Mouse (Mus musculus) heart, embryonic 16.5 days (tissue): ENCODE measurements around the gene Tcn2. TPM values are rescaled to one million over a fixed set of nuclear protein-coding genes. Genes with fewer than 3 reads are reported as not detected.

Experiments used
- ATAC-seq: fragments of 200-750 bp; cut with Nextera tagmentation; replicated peaks from 2 replicates; pipeline ENCODE4 v1.8.0; 2017; ENCODE audit warnings: moderate number of reproducible peaks; ENCODE audit not compliant: insufficient read depth, low FRiP score; ENCODE audit errors: extremely low read depth
- H3K27ac ChIP-seq: fragments of 300-500 bp; sonication (generic); 2 replicates; pipeline ENCODE4 v1.5.1; 2014; ENCODE audit warnings: mild to moderate bottlenecking, low read length, control low read depth, moderate library complexity
- H3K27me3 ChIP-seq: fragments of 300-500 bp; sonication (generic); 2 replicates; pipeline ENCODE4 v1.6.1; 2014; ENCODE audit warnings: low read length, mixed read lengths; ENCODE audit not compliant: control insufficient read depth, insufficient read depth
- H3K36me3 ChIP-seq: fragments of 300-500 bp; sonication (generic); 2 replicates; pipeline ENCODE4 v1.6.1; 2014; ENCODE audit not compliant: control insufficient read depth, insufficient read depth
- H3K4me1 ChIP-seq: fragments of 300-500 bp; sonication (generic); 2 replicates; pipeline ENCODE4 v1.6.1; 2014; ENCODE audit warnings: low read length, mixed read lengths; ENCODE audit not compliant: control insufficient read depth, insufficient read depth
- H3K4me2 ChIP-seq: fragments of 300-500 bp; sonication (generic); 2 replicates; pipeline ENCODE4 v1.6.1; 2014; ENCODE audit warnings: low read depth, mild to moderate bottlenecking, control low read depth, low read length
- H3K4me3 ChIP-seq: fragments of 300-500 bp; sonication (generic); 2 replicates; pipeline ENCODE4 v1.5.1; 2014; ENCODE audit warnings: mild to moderate bottlenecking, control low read depth, low read length
- H3K9ac ChIP-seq: fragments of 300-500 bp; sonication (generic); 2 replicates; pipeline ENCODE4 v1.6.1; 2014; ENCODE audit warnings: low read length, control low read depth
- H3K9me3 ChIP-seq: fragments of 300-500 bp; sonication (generic); replicated peaks from 2 replicates; pipeline ENCODE4 v1.6.1; 2016; ENCODE audit warnings: low read length; ENCODE audit not compliant: control insufficient read depth
- WGBS: fragments of 180-500 bp; shearing (Covaris S2); extraction: QIAGEN DNeasy Blood & Tissue Kit; methylation state at CpG from one replicate; pipeline ENCODE4 v1.1.7; 2014; 5-methylcytosine and 5-hydroxymethylcytosine counted together
- polyA plus RNA-seq: library from polyadenylated mRNA; unstranded; fragments of >200 nt; fragmentation: Nextera tagmentation; extraction: Ambion mirVana; gene quantifications from 2 replicates; pipeline ENCODE4 v1.2.1, GENCODE M21; 2015

Tcn2 gene
- polyA plus RNA-seq, 1 experiment from 2014 or later = 70.5 TPM

- H3K36me3 ChIP-seq = peaks cover 5% of the 10 kb centered on the region; the same call in 1 of the 2 replicates
- no peak overlapping the region for H3K27ac ChIP-seq
- H3K4me3 ChIP-seq = no peak overlapping the region
- H3K4me2 ChIP-seq = peak overlapping the region; percentile 83; the same call in 1 of the 2 replicates
- H3K27me3 ChIP-seq = no peaks in the 10 kb centered on the region
- ATAC-seq = no peak
- H3K9ac ChIP-seq = no peak overlapping the region
- H3K9me3 ChIP-seq = no peaks in the 10 kb centered on the region
- WGBS = 74% methylated on average over 6 of the region's 6 CpGs
- H3K4me1 ChIP-seq = peaks cover 5% of the 10 kb centered on the region
These were observed 38.0 kb downstream of the Tcn2 start for GRCm38 (mm10) chr11:3893970-3894369.

GRCm38 (mm10) chr11:3887331-3887730 lies 44.6 kb downstream of the Tcn2 start:
- Histone ChIP-seq H3K9ac (no peak overlapping the region), H3K4me2 (no peak overlapping the region), H3K36me3 (no peaks in the 10 kb centered on the region), H3K27ac (no peak overlapping the region), H3K9me3 (no peaks in the 10 kb centered on the region), H3K4me1 (no peaks in the 10 kb centered on the region), H3K27me3 (no peaks in the 10 kb centered on the region; the same call in 1 of the 2 replicates), H3K4me3 (no peak overlapping the region)
- 55% methylated on average over 5 of the region's 5 CpGs for WGBS
- ATAC-seq = no peak

- Histone ChIP-seq H3K36me3 (no peaks in the 10 kb centered on the region), H3K4me3 (no peak overlapping the region), H3K9me3 (no peaks in the 10 kb centered on the region), H3K27me3 (peaks cover 3% of the 10 kb centered on the region; the same call in 1 of the 2 replicates), H3K4me2 (no peak overlapping the region), H3K9ac (no peak overlapping the region), H3K27ac (no peak overlapping the region), H3K4me1 (no peaks in the 10 kb centered on the region)
- no peak for ATAC-seq
- 81% methylated on average over 3 of the region's 3 CpGs for WGBS
These were observed 48.2 kb downstream of the Tcn2 start for GRCm38 (mm10) chr11:3883711-3884110.

- H3K27me3 ChIP-seq = 0 out of 2 replicates have a peak, but pooled peaks cover 3% of the 10 kb centered on the region
- H3K4me1 ChIP-seq = no peaks in the 10 kb centered on the region
- no peak for ATAC-seq
- H3K4me3 ChIP-seq = no peak overlapping the region
- no peak overlapping the region for H3K9ac ChIP-seq
- no peaks in the 10 kb centered on the region for H3K36me3 ChIP-seq
- no peak overlapping the region for H3K4me2 ChIP-seq
- WGBS = 36% methylated on average over 2 of the region's 2 CpGs
- H3K27ac ChIP-seq = no peak overlapping the region
- H3K9me3 ChIP-seq = no peaks in the 10 kb centered on the region
These were observed 52.1 kb downstream of the Tcn2 start for GRCm38 (mm10) chr11:3879836-3880235.

- Histone ChIP-seq H3K4me2 (no peak overlapping the region), H3K9ac (no peak overlapping the region), H3K4me1 (no peaks in the 10 kb centered on the region), H3K4me3 (no peak overlapping the region), H3K27ac (no peak overlapping the region), H3K36me3 (no peaks in the 10 kb centered on the region), H3K27me3 (0 out of 2 replicates have a peak, but pooled peaks cover 3% of the 10 kb centered on the region), H3K9me3 (no peaks in the 10 kb centered on the region)
- ATAC-seq = 0 out of 2 replicates have a peak, but pooled peaks have one; percentile 32
- 60% methylated on average over 7 of the region's 7 CpGs for WGBS
These were observed 53.3 kb downstream of the Tcn2 start for GRCm38 (mm10) chr11:3878660-3879059.

- no peak for ATAC-seq
- Histone ChIP-seq H3K9ac (no peak overlapping the region), H3K36me3 (no peaks in the 10 kb centered on the region), H3K4me2 (no peak overlapping the region), H3K27me3 (no peaks in the 10 kb centered on the region), H3K4me3 (no peak overlapping the region), H3K4me1 (no peaks in the 10 kb centered on the region), H3K9me3 (no peaks in the 10 kb centered on the region), H3K27ac (no peak overlapping the region)
- WGBS = 69% methylated on average over 6 of the region's 6 CpGs
These were observed 55.5 kb downstream of the Tcn2 start for GRCm38 (mm10) chr11:3876419-3876818.

Other genes with a start within 250 kb of the Tcn2 start
- gene Osbp2, start 68.3 kb downstream of the Tcn2 start, polyA plus RNA-seq = 1.3 and 1.6 TPM in 2 replicates
- gene 4921536K21Rik, start 37.1 kb downstream of the Tcn2 start, polyA plus RNA-seq = 0.17 and 0.22 TPM in 2 replicates
- gene Dusp18, start 36.9 kb downstream of the Tcn2 start, polyA plus RNA-seq = 13.0 and 13.1 TPM in 2 replicates
- gene Slc35e4, start 17.5 kb downstream of the Tcn2 start, polyA plus RNA-seq = 4.2 and 4.3 TPM in 2 replicates
- gene Pes1, start 31.8 kb upstream of the Tcn2 start, polyA plus RNA-seq = 50.0 and 57.9 TPM in 2 replicates
- gene 4930556J24Rik, start 44.6 kb upstream of the Tcn2 start, polyA plus RNA-seq = 0.12 TPM in 2 replicates
- gene Gal3st1, start 51.5 kb upstream of the Tcn2 start, polyA plus RNA-seq = 0.74 and 1.4 TPM in 2 replicates
- gene Sec14l4, start 99.3 kb upstream of the Tcn2 start, polyA plus RNA-seq = 0.38 and 2.1 TPM in 2 replicates
- 2.1 and 4.8 TPM in 2 replicates for gene Sec14l3, start 132.7 kb upstream of the Tcn2 start, polyA plus RNA-seq
- gene Mtfp1, start 163.3 kb upstream of the Tcn2 start, polyA plus RNA-seq = 41.6 and 42.5 TPM in 2 replicates
- 0.42 and 0.97 TPM in 2 replicates for gene Sec14l2, start 191.3 kb upstream of the Tcn2 start, polyA plus RNA-seq
- gene Rnf215, start 203.0 kb upstream of the Tcn2 start, polyA plus RNA-seq = 19.2 and 20.6 TPM in 2 replicates
- 4.5 and 5.0 TPM in 2 replicates for gene Ccdc157, start 228.1 kb upstream of the Tcn2 start, polyA plus RNA-seq
- gene Sf3a1, start 228.2 kb upstream of the Tcn2 start, polyA plus RNA-seq = 31.1 and 34.1 TPM in 2 replicates